Mouse (Mus musculus) naive thymus-derived CD4-positive, alpha-beta T cell, adult 2 months (primary cell): Measurements from ENCODE around the gene Fads2.
A peak's percentile ranks its signal among the peaks of the same experiment; 100 is the strongest.

Source experiments
- DNase-seq: peaks from one replicate; pipeline ENCODE4 v3.0.0-alpha.2; 2011; ENCODE audit warnings: low read depth

Fads2 gene

DNA sequence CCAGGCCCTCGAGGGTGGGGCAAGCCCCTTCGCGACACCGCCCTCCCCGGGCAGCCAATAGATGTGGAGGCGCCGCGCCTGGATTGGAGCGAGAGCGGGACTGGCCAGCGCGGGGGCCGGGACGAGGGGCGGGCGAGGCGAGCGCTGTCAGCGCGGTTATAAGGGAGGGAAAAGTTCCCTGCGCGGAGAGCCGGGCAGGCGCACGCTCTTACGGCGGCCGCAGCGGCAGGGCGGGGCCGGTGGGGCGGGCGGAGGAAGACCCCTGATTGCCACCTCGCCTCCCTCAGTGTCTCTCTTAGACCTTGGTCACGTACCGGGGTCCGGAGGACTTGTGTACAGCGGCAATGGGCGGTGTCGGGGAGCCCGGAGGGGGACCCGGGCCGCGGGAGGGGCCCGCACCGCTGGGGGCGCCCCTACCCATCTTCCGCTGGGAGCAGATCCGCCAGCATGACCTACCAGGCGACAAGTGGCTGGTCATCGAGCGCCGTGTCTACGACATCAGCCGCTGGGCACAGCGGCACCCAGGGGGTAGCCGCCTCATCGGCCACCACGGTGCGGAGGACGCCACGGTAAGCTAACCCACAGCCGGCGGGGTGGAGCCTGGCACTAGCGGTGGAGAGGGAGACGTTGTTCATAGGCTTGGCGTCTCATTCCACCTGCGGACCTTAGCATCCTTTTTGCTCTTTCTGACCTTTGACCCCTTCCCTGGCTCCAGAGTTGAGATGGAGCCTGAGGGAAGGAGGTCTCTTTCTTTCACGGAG, 60.0 kb downstream of the Fads2 start, which contains the start of gene Fads3:
TSS of gene Fads3 (plus strand) at position 182 of the 761 bp plus-strand sequence.
- peak; percentile 12 for DNase-seq

DNA sequence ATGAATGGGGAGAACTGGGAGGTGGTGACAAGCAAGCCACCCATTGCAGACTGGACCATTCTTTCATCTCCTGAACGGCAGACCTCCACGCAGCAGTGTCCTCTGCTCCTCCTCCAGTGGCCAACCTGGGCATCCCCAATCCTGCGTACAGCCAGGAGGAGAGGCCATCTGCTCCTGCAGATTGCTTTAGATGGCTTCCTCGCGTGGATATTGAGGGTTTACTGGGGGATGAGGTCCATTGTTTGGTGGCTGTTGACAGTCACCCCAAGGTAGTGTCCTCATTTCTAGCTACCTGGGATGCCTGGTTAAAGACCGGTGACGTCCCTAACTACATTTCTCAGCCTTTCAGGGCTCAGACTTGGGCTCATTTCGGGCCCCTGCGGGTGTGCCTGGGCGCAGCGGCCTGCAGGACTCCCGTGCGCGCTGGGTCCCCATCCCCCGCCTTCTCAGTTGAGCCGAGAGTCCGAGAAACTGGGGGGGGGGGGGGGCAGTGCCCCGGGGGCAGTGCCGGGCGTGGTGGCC, 60.6 kb downstream of the Fads2 start:
- DNase-seq, result no peak

DNA sequence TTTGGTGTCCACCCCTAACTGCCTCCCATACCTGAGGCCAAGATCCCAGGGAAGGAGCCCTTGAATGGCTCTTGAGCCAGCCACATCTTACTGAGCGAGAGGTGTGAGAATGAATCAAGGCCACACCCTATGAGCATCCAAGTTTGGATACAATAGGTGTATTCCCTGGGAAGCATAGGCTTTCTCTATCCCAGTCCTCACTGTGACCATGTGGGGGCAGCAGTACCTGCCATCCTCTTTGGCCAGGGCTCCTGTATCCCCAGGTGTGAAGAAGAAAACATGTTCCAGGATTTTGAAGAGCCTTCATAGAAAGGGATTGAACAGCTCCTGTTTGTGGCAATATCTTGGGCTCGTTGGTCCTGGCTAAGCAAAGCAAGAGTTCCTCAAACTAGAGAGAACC, 61.9 kb downstream of the Fads2 start:
- no peak for DNase-seq

DNA sequence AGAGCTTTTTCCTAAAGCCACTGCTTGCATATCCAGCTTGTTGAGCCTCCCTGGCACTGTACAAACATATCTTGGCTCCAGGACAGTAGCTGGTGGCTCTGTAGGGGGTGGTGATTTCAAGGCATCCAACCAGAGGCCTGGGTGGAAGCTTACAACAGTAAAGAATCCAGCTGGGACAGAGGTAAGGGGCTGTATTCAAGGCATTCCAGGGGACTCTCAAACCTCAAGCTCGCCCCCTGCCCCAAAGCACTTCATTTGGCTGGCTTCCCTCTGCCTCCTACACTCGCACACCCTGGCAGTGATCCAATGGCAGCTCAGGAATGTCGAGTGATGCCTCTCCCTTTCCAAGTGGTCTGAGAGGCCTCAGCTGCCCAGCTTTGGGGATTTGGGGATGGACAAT, 62.6 kb downstream of the Fads2 start:
- DNase-seq, result no peak

DNA sequence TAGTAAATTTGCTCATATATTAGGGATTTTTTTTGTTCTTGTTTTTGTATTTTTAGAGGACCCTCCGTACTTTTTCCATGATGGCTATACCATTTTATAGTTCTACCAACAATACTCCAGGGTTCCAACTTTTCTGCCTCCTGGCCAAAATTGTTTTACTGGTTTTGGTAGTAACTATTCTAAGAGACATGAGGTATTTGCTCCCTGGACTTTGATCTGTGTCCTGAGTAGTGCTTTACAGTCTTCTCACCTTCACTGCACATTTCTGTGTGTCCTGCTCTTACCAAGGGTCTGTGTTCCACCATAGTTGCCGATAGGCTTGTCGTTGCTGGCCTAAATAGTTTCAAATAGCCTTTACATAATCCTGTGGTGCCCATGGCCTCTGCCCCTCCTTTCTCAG, 63.2 kb downstream of the Fads2 start:
- no peak for DNase-seq

DNA sequence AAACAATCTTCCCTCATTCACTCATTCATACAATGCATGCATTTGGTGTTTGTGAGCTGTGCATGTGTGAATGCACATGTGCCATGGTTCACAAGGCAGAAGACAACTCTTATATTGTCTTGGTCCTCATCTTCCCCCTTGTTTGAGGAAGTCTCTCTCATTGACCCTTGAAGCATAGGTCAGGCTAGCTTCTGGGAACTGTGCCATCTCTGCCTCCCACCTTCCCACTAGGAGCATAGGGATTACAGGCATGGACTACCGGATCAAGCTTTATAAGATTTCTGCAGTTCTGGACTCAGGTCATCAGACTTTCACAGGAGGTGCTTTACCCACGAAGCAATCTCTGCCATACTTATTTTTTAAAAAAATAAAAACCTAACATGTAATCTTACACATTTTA, 64.0 kb downstream of the Fads2 start:
- no peak for DNase-seq

DNA sequence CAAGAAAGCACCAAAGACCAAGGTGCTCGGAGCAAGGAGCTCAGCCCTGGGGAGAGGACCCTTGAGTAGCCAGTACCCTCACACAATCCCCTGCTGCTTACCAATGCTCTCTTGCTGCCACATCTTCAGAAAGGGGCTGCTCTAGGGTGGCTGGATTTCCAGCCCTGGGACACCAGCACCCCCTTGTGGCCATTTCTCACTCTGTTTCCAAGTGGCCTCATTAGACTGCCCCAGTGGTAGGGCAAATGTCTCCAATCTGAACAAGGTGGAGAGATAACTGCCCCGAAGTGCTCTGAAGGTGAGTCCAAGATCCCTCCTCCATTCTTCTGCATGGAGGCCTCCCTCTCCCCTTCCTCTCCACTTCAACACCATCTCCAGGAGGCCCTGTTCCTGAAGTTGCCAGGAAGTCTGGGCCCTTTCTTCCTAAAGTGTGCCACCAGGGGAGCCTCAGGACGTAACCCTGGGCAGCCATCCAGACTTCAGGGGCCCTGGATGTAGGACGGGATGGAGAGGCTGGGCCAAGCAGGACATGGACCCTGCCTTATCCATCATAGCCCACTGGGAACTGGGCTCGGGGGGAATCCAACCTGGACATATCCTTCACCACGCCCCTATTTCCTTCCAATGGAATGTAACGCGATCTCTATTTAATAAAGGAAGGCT, 66.6 kb downstream of the Fads2 start:
- DNase-seq, result peak; percentile 82

DNA sequence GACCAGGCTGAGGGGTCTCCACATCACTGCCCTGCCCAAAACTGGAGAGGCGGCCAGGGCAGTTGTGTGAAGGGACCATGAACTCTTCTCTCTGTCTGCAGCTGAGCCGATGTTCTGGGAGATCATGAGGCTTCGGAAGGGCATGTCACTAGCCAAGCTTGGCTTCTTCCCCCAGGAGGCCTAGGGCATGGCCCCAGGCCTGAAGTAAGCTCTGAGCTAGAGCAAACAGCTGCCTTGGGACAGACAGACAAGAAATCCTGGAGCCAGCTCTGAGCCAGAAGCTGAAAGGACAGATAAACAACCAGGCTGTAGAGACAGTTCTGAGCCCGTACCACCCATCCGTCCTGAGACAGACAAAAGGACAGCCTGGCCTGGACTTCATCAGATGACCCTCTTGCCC, 67.2 kb downstream of the Fads2 start:
- DNase-seq, result no peak

DNA sequence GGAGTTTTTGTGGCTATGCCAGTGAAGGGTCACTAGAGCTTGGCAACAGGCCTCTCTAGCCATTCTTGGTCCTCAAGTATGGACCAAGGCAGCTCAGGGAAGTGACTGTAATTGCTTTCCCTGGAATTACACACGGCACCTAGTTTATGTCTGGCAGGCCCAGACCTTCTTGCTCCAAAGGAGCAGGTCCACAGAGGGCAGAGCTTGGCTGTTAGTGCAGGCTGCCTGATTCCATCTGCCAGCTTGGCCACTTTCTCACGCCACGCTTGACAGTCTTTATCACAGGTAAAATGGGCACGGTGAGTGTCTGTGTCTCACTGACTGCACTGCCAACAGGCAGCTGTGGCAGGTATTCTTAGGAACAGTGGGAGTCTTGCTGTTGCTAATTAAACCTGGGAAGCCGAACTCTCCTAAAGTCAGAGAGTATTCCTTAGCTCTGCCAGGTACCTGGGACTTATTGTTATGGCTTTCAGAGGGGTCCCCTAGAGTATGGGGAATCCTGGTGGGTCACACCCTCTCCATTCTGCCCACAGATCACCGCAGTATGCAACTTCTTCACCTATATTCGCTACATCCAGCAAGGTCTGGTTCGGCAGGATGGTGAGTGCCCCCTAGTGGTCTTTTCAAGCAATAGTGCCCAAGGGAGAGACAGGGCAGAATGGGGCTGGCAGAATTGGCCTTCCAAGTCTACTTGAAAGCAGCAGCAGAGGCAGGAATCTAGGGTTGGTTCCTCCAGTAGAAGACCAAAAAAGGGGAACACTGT, 68.2 kb downstream of the Fads2 start:
- DNase-seq, result peak; percentile 75

DNA sequence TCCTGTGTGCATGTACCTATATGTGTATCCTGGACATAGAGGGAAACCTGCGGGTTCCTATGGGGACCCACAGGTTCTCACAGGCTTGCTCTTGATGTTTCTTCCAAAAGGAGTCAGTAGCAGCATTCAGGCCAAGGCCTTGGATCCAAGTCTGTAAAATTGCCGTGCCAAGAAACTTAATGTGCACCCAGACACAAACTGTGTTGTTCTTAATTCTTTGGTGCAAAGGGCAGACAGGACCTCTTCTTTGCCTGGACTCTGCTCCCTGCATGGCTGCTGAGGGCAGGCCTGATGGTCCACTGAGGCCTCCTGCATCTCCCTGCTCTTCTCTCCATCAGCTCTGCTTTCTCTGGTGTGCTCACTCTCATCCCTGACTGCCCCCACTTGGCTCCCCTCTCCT, 71.8 kb downstream of the Fads2 start:
- DNase-seq, result no peak

DNA sequence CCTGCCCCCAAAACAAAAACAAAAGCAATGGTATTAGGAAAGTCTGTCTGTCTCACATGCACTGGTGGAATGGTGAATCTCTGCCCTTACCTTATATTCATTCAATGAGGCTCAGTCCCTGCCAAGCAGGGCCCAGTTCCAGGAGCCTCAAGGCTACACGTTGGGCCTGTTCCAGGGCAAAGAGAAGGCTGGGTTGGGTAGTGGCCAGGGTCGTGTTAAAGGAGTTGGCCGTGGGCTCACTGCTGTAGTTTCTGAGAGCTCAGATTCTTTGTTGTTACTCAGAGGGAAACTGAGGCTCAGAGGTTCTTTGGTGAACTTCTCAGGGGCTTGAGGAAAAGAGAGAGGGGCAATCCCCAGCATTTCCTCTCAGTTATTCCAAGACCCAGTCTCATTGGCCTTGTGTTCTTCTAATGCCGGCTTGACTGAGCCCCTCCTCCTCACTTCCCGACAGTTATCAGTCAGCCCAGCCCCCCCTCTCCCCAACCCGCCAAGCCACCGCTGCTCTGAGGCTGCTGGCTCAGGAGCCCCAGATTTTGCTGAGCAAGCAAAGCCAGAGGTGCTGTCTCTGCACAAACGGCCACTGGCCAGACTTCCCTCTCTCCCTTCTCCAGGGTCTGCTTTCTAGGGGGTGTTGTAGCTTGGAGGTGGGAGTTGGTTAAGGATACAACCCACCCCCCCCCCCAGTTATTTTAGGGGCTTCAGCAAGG, 76.2 kb downstream of the Fads2 start:
- DNase-seq, result no peak

DNA sequence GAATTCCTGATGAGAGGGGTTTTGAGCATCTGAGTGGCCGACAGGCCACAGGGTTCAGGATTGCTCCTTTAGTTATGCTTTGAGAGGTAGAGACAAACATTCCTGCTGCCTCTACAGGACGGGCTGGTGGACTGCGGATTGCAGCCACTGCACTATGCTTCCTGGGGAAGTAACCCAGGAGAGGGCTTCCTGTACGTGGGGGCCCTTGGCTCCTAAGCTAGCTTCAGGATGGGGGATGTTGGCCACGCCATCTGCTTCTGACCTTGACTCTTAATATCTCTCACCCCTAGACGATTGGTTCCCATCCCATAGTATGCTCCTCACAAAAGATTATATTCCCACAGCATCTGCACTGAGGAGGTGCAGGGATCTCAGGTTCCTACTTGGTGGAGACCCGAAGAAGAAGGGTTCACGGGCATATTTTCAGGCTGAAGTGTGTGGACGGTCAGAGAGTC, 78.2 kb downstream of the Fads2 start:
- no peak for DNase-seq

DNA sequence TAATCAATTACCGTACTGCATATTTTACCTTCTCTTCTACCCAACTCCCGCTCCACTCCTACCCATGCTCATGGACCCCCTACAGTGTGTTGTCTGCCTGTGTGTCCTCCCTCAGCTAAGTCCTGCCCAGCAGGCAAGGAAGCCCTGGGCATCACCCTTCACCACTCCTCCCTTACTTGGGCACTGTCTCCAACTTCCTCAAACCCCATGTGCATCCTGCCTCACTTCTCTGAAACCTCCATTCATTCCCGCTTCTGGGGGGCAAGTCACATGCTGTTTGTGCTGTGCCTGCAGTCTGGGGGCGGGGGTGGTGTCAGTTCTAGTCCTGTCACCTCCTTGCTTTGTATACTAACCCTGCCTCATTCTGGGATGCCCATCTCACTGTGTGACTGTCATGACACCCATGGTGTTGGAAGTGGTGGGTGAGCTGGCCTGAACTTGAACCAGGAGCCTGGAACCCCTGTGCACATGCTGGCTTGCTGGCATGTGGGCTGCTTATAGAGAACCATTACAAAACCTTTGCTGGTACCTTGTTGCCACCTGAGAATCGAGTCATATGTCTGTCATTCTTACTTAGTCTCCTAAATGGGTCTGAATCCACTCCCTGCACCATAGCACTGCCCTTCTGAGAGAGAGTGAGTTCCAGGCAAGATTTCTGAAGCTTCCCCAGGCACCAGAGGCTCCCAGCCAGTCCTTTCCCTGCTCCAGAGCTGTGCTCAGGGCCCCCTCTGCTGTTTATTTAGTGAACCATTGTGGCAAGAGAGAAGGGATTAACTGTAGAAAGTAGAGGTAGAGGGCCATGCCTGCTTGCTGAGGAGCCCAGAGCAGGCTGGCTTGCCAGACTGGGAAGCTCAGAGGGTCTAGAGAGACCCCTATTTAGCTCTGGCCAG, 78.9 kb downstream of the Fads2 start:
- DNase-seq, result no peak

DNA sequence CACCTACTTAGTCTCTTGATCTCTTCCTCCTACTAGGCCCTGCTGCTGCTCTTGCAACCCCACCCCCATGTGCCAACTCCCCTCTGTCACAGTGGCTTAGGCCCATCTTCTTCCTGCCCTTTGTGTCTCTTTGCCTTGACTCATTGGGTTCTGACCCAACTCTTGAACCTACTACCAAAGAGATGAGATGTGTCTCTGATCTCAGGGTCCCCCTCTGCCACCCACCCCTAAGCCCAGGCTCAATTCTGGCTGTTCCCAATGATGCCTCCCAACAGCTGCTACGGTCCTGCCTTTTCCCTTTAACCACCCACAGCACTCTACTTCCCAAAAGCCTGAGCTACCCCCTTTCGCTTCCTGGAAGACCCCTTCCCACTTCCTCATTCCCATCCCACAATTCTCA, 79.6 kb downstream of the Fads2 start:
- DNase-seq, result no peak

DNA sequence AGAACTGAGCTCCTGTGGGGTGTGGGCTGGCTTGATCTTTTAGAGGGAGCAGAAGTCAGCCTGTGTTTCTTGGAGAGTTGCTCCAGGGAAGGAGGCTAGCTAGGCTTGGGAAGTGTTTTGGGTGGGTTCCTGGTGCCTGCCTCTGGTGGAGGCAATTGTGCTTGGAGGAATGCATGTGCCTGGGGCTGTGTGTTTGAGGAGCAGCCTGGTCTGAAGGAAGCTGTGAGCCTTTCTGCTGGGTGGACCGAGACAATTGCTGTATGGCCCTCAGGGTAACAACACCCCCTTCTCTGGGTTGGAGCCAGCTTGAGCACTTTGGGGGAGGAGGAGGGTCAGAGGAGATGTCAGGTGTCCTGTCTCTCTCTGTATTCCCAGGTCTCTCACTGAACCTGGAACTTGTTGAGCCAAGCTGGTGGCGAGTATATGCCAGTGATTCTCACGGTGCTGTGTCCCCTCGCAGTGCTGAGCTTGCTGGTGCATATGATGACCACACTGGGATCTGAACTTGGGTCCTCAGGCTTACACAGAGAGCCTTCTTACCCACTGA, 82.3 kb downstream of the Fads2 start:
- DNase-seq, result no peak

DNA sequence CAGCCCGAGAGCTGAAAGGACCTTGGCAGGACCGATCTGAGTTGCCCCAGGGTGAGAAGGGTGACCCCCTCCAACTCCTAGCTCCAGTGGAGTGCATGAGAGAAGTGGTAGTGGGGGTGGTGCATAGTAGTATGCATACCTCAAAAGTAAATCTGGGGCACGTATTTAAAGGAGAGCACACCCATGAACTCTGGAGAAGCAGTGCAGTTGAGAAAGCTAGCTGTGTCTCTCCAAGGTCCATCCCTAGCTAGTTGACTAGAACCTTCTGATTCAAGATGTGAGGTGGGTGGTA, 83.1 kb downstream of the Fads2 start:
- no peak for DNase-seq

DNA sequence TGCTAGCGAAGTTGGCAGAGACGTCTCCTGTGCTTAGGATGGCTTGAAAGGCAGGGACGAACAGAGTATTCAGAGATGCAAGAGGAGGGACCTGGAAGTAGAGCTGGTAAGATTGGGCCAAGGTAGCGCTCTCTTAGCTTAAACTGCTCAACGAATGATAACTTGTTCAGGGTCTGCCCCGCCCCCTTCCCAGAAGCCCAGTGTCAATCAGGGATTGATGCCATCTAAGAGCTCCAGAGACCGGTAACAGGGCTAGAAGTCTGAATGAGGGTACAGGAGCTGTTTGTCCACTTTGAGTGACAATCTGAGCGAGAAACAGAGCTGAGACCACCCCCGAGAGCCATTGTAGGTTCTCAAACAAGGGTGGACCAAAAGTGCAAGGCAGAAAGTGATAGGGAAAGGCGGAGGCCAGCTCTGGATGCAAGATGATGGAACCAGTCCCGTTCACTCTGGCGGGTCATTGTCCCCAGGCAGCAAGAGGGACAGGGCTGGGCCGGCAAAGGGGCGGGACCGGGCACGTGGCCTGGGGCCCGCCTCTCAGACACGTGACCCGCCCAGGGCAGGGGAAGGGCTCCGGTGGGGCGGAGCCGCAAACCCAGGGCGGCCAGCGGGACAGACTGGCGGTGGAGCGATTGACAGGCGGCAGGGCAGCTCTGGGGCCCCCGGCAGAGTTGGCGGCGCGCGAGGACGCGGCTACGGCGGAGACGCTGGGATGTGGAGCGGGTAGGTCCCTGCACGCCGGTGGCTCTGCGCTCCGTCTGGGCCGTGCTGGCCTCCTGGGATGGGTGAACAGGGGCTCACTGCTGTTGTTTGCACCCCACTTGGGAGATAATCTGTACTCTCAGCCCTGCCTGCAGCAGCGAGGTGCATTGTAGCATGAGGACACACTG, 83.7 kb downstream of the Fads2 start:
- DNase-seq, result peak; percentile 30

DNA sequence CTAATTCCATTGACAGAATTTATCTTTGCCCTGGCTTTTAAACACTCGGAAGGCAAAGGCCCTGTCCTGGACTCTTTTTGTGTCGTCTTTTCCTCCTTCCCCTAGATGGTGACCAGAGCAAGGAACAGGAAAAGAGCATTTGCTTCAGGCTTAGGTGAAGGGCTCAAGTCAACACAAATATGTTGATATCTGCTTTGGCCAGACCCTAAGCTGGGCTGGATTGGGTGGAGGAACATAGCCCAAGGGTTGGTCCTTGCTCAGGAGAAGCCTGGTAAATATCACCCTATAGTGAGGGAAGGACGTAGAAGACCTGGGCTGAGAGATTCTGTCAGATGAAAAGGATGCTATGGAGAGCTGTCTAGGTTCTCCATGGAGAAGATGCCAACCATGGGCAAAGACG, 85.4 kb downstream of the Fads2 start:
- DNase-seq, result no peak

DNA sequence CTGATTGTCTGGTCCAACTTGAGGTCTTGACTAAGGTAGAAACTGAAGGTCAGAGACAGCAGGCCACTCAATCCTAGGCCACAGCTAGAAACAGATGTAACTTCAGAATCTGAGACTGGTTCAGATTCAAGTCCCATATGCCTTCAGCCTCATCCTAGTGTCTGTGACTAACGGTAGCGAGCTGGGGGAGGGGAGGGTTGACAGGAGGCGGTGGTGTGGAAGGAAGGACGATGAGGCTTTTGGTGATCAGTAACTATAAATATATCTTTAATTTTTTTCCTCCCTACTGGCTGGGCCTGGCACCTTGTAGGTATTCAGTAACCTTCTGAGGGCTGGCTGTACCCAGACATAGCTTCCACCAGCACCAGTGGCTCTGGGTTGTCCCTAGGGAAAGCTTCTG, 86.1 kb downstream of the Fads2 start:
- DNase-seq, result no peak

DNA sequence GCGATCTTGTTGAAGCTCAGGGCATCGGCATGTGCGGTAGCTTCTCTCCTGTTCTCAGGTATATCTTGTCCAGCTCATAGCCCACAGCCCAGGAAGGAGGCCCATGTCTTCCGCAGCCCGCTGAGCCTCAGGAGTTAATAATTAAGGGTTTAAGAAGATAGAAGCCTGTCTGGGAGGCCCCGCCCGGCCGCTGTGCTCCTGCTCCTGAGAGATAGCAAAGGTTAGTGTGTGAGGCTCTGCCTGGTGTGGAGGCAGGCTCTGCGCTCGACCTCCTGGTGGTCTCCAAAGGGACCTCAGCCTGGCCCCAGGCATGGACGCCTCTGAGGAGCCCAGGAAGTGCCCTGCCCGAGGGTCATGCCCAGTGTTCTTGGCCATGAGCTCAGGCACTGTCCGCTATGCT, 86.7 kb downstream of the Fads2 start:
- no peak for DNase-seq
